Mouse (Mus musculus) ES-Bruce4 (cell line): ENCODE measurements around the gene Pmpcb. TPM values are rescaled to one million over a fixed set of nuclear protein-coding genes. Genes with fewer than 3 reads are reported as not detected.

ENCODE experiments used
- H3K27ac ChIP-seq: 2 replicates; pipeline ENCODE4 v1.5.1; 2012; ENCODE audit warnings: low read length, inconsistent platforms; ENCODE audit not compliant: insufficient read depth
- H3K27me3 ChIP-seq: 2 replicates; pipeline ENCODE4 v1.6.1; 2012; ENCODE audit warnings: mild to moderate bottlenecking, low read length, inconsistent platforms; ENCODE audit not compliant: control insufficient read depth, poor library complexity, insufficient read depth, severe bottlenecking
- H3K36me3 ChIP-seq: 2 replicates; pipeline ENCODE4 v1.6.1; 2012; ENCODE audit warnings: inconsistent platforms, mild to moderate bottlenecking, low read length, moderate library complexity; ENCODE audit not compliant: control insufficient read depth, poor library complexity, insufficient read depth, severe bottlenecking
- H3K4me1 ChIP-seq: one replicate; pipeline ENCODE4 v1.8.1; 2011; ENCODE audit warnings: low read length; ENCODE audit not compliant: control insufficient read depth, insufficient read depth
- H3K4me3 ChIP-seq: 2 replicates; pipeline ENCODE4 v1.5.1; 2011; ENCODE audit warnings: low read depth, mild to moderate bottlenecking, low read length
- H3K9ac ChIP-seq: 2 replicates; pipeline ENCODE4 v1.6.1; 2012; ENCODE audit warnings: low read depth, mild to moderate bottlenecking, inconsistent platforms; ENCODE audit not compliant: poor library complexity, severe bottlenecking
- H3K9me3 ChIP-seq: replicated peaks from 2 replicates; pipeline ENCODE4 v1.6.1; 2012; ENCODE audit warnings: mild to moderate bottlenecking, low read length, inconsistent platforms; ENCODE audit not compliant: control insufficient read depth, poor library complexity, insufficient read depth, severe bottlenecking
- CTCF ChIP-seq: IDR thresholded peaks from one replicate; pipeline ENCODE4 v1.8.1; 2011; ENCODE audit warnings: low read depth, low read length
- EP300 ChIP-seq: IDR thresholded peaks from 2 replicates; pipeline ENCODE4 v1.6.1; 2011; ENCODE audit warnings: low read depth, low read length; ENCODE audit not compliant: insufficient read depth
- POLR2A ChIP-seq: IDR thresholded peaks from one replicate; pipeline ENCODE4 v1.8.1; 2011; ENCODE audit warnings: low read length; ENCODE audit not compliant: insufficient read depth
- polyA plus RNA-seq: library from polyadenylated mRNA; stranded (reverse); fragments of >200 nt; gene quantifications from 2 replicates; pipeline ENCODE4 v1.2.4, GENCODE M21; 2011; ENCODE audit warnings: low read depth; ENCODE audit not compliant: missing spikeins, insufficient read depth, insufficient read length

Pmpcb gene
- polyA plus RNA-seq, 1 experiment = 111 TPM

DNA sequence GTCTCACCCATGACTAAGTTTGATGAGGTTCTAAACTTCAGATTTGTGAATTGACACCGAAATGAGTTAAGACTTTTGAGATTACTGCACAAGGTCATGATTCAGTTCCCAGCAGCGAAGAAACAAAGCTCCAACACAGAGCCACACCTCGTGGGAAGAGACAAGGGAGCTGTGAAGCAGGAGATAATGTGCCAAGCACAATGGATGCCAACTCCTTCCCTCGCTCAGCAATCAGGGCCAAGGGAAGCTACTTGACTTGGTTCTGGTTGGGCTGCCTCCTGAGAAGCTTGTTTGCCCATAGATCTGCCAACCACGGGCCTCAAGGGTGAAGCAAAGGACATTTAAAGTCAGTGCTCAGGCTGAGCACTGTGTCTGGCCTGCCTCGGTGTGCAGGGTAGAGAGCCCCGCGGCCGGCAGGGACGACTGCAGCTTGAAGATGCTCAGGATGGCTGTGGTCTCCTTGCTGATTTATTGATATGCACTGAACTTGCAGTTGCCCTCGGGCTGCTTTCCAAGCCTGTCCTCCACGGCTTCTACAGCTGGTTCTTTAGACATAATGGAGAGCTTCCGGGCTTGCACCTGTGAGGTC, 24.7 kb upstream of the Pmpcb start:
- no peaks in the 10 kb centered on the region for H3K36me3 ChIP-seq
- no peak for TF ChIP-seq POLR2A
- no peak for TF ChIP-seq EP300
- TF ChIP-seq CTCF = no peak
- H3K9me3 ChIP-seq = no peaks in the 10 kb centered on the region
- no peak overlapping the region for H3K27ac ChIP-seq
- H3K9ac ChIP-seq = no peak overlapping the region
- H3K27me3 ChIP-seq = no peaks in the 10 kb centered on the region; the same call in 1 of the 2 replicates
- no peak overlapping the region for H3K4me3 ChIP-seq
- H3K4me1 ChIP-seq = no peaks in the 10 kb centered on the region

DNA sequence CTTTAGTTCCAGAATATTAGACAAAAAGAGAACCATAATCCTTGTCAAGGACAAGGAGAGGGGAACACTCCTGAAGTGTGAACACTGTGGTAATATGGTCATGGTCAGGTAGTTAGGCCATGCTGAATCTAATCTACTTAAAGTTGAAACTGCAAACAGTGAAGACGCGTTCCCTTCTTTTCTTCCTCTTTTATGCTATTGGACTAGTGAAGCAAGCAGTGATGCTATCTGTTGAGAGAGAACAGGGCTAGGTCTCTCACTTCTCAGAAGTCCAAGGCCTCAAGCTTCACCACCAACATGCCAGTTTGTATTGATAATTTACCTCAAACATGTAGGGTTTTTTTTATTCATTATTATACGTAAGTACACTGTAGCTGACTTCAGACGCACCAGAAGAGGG, 22.5 kb upstream of the Pmpcb start:
- Histone ChIP-seq H3K4me3 (no peak overlapping the region), H3K4me1 (no peaks in the 10 kb centered on the region), H3K9ac (no peak overlapping the region), H3K36me3 (no peaks in the 10 kb centered on the region), H3K27me3 (no peaks in the 10 kb centered on the region; the same call in 1 of the 2 replicates), H3K27ac (no peak overlapping the region), H3K9me3 (no peaks in the 10 kb centered on the region)
- TF ChIP-seq EP300 = no peak
- TF ChIP-seq POLR2A = no peak
- no peak for TF ChIP-seq CTCF

DNA sequence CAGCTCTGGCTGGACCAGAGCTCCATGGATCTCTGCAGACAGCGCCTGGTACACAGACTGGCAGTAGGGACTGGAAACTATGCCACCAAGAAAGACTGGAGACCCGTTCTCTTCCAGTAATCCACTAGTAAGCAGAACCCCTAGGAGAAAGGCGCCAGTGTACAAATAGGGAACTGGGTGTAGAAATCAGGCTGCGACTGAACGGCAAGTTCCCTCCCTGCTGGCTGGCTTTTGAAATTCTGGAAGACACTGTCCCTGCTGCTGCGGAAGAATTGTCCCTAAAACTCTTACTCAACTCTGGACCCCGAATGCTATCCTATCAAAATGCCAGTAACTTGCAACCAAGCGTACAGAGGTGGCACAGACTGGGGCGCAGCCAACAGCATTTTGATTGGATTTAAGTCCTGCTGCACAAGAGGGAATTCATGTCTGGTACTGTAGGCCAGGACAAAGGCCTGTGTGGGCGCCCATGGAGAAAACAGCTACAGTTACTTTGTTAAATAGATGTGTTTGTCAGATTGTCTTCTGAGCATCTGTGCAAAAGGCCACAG, 19.7 kb upstream of the Pmpcb start:
- Histone ChIP-seq H3K9me3 (no peaks in the 10 kb centered on the region), H3K4me1 (no peaks in the 10 kb centered on the region), H3K27ac (no peak overlapping the region), H3K36me3 (no peaks in the 10 kb centered on the region), H3K27me3 (no peaks in the 10 kb centered on the region), H3K9ac (no peak overlapping the region), H3K4me3 (no peak overlapping the region)
- TF ChIP-seq EP300 (no peak), POLR2A (no peak)

DNA sequence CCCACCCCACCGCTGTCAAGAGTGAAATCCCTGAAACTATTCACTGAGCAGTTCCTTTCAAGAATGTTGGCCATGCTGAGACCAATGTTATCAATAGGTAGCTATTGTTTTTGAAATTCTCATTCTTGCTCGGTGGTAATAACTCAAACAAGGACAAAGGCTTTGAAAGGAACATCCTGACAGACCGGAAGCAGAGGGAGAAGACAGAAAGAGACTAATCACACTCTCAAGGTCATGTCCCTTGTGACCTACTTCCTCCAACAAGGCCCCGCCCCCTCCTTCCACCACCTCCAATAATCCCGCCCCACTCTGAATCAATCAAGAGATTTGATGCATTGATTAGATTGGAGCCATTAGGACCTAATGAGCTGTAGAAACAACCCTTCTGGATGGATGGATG, 18.4 kb upstream of the Pmpcb start:
- no peak overlapping the region for H3K27ac ChIP-seq
- no peaks in the 10 kb centered on the region for H3K36me3 ChIP-seq
- no peak overlapping the region for H3K9ac ChIP-seq
- no peaks in the 10 kb centered on the region for H3K4me1 ChIP-seq
- no peaks in the 10 kb centered on the region for H3K27me3 ChIP-seq
- H3K4me3 ChIP-seq = no peak overlapping the region
- no peaks in the 10 kb centered on the region for H3K9me3 ChIP-seq
- TF ChIP-seq POLR2A (no peak), CTCF (no peak), EP300 (no peak)

DNA sequence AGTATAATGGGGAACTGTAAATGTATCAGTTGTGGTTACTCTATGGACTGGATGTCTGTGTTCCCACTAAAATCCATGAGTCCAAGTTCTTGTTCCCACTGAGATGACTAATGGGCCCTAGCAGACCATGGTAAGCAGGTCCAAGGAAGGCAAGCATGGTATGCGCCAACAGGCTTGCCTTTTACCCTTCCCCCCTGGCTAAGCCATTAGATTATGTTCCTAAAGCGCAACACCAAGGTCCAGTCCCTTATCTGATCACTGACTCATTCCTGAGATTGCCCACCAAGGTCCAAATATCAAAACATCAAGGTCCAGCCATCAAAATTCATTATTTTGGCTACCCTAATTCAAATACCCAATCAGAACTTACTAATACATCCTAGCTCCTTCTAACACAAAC, 17.7 kb upstream of the Pmpcb start:
- no peaks in the 10 kb centered on the region for H3K9me3 ChIP-seq
- TF ChIP-seq POLR2A (no peak), EP300 (no peak), CTCF (no peak)
- H3K4me1 ChIP-seq = no peaks in the 10 kb centered on the region
- no peak overlapping the region for H3K4me3 ChIP-seq
- H3K9ac ChIP-seq = no peak overlapping the region
- H3K36me3 ChIP-seq = no peaks in the 10 kb centered on the region
- no peaks in the 10 kb centered on the region for H3K27me3 ChIP-seq
- no peak overlapping the region for H3K27ac ChIP-seq

DNA sequence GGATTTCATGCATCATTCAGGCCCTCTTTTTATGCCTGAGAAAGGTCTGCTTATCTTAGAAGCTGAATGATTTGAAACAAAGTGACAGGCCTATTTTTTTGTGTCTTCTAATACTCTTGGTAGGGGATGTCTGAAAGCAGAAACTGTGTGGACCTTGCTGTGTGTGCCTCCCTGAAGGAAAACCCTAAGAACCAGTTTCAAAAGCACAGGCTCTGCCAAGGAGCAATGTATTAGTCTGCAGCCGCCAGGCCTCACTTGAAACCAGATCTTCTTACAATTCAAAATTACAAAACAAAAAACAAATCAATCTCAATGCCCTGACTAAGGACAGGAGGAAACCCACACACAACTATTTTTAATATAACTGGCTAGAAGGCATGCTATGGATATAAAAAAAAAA, 12.5 kb upstream of the Pmpcb start:
- H3K27me3 ChIP-seq = no peaks in the 10 kb centered on the region
- no peaks in the 10 kb centered on the region for H3K9me3 ChIP-seq
- 0 out of 2 replicates have a peak overlapping the region, but pooled peaks have one; percentile 29 for H3K9ac ChIP-seq
- no peak overlapping the region for H3K27ac ChIP-seq
- H3K4me3 ChIP-seq = no peak overlapping the region
- no peaks in the 10 kb centered on the region for H3K36me3 ChIP-seq
- TF ChIP-seq CTCF (no peak), EP300 (no peak), POLR2A (no peak)
- H3K4me1 ChIP-seq = no peaks in the 10 kb centered on the region
